Mouse (Mus musculus) small intestine, adult 2 months (tissue): Measurements from ENCODE around the gene Cct3. TPM values are rescaled to one million over a fixed set of nuclear protein-coding genes. Genes with fewer than 3 reads are reported as not detected.
A peak's percentile ranks its signal among the peaks of the same experiment; 100 is the strongest.
"Not testable (repeated sequence)": the region's sequence is repeated elsewhere in the genome, so short reads cannot be mapped to it uniquely, and the experiment has no call there.

Experiments
- H3K27ac ChIP-seq: fragments of 200-500 bp; 2 replicates; pipeline ENCODE4 v1.5.1; 2012; ENCODE audit warnings: low read depth, low read length, control low read depth, inconsistent platforms; ENCODE audit not compliant: insufficient read depth
- H3K27me3 ChIP-seq: fragments of 200-500 bp; 2 replicates; pipeline ENCODE4 v1.6.1; 2012; ENCODE audit warnings: mild to moderate bottlenecking, moderate library complexity, low read length, inconsistent platforms; ENCODE audit not compliant: control insufficient read depth, insufficient read depth
- H3K36me3 ChIP-seq: fragments of 200-500 bp; 2 replicates; pipeline ENCODE4 v1.6.1; 2012; ENCODE audit warnings: mild to moderate bottlenecking, low read length, control low read depth, inconsistent platforms; ENCODE audit not compliant: control insufficient read depth, insufficient read depth
- H3K4me1 ChIP-seq: fragments of 200-500 bp; 2 replicates; pipeline ENCODE4 v1.6.1; 2012; ENCODE audit warnings: low read length, inconsistent platforms, mixed read lengths; ENCODE audit not compliant: control insufficient read depth, insufficient read depth, insufficient read length
- H3K4me3 ChIP-seq: fragments of 200-500 bp; 2 replicates; pipeline ENCODE4 v1.5.1; 2012; ENCODE audit warnings: low read depth, mild to moderate bottlenecking, control low read depth, inconsistent platforms, low read length, moderate library complexity
- CTCF ChIP-seq: fragments of 200-500 bp; IDR thresholded peaks from 2 replicates; pipeline ENCODE4 v1.5.1; 2012; ENCODE audit warnings: low read depth, mild to moderate bottlenecking, control low read depth, inconsistent platforms, low read length, moderate library complexity, mixed read lengths; ENCODE audit not compliant: insufficient replicate concordance, insufficient read length; ENCODE audit errors: extremely low read depth
- POLR2A ChIP-seq: fragments of 200-500 bp; IDR thresholded peaks from 2 replicates; pipeline ENCODE4 v1.6.1; 2012; ENCODE audit warnings: low read depth, mild to moderate bottlenecking, control low read depth, inconsistent platforms, low read length, moderate library complexity
- WGBS: fragments of 180-500 bp; shearing (Covaris S2); methylation state at CpG from one replicate; pipeline ENCODE4 v1.1.7; 2018; 5-methylcytosine and 5-hydroxymethylcytosine counted together
- polyA plus RNA-seq: library from polyadenylated mRNA; depleted of rRNA; stranded (reverse); fragments of >200 nt; gene quantifications from 2 replicates; pipeline ENCODE4 v1.2.3, GENCODE M21; 2012

Gene Cct3
- polyA plus RNA-seq, 1 experiment: 73.9 TPM

GRCm38 (mm10) chr3:88280035-88280434 lies 16.9 kb upstream of the Cct3 start:
- WGBS: 91% methylated on average over 2 of the region's 2 CpGs
- TF ChIP-seq POLR2A (no peak), CTCF (no peak)

GRCm38 (mm10) chr3:88281141-88281916 lies 15.6 kb upstream of the Cct3 start:
- not testable (repeated sequence) for H3K27ac ChIP-seq, H3K36me3 ChIP-seq, H3K27me3 ChIP-seq, H3K4me3 ChIP-seq, H3K4me1 ChIP-seq
- WGBS: 79% methylated on average over 11 of the region's 11 CpGs

More at GRCm38 (mm10) chr3:88280035-88280434, 16.9 kb upstream of the Cct3 start:
- Histone ChIP-seq H3K4me1 (no peaks in the 10 kb centered on the region), H3K36me3 (no peaks in the 10 kb centered on the region), H3K27me3 (no peaks in the 10 kb centered on the region), H3K27ac (no peak overlapping the region), H3K4me3 (no peak overlapping the region)

GRCm38 (mm10) chr3:88284815-88285564 lies 11.9 kb upstream of the Cct3 start:
- H3K4me1 ChIP-seq, H3K27ac ChIP-seq, H3K36me3 ChIP-seq, H3K27me3 ChIP-seq, H3K4me3 ChIP-seq: not testable (repeated sequence)
- 95% methylated on average over 14 of the region's 14 CpGs for WGBS

- not testable (repeated sequence) for H3K27ac ChIP-seq, H3K36me3 ChIP-seq, H3K27me3 ChIP-seq, H3K4me3 ChIP-seq, H3K4me1 ChIP-seq
- WGBS: no CpG with 5 or more reads among the region's 2 CpGs
Measured at GRCm38 (mm10) chr3:88285565-88285895, 11.4 kb upstream of the Cct3 start.

GRCm38 (mm10) chr3:88287110-88287509 lies 9.8 kb upstream of the Cct3 start, which contains the start of gene Gm38392:
Gene Gm38392 (minus strand): TSS chr3:88287210.
- no peak for TF ChIP-seq CTCF
- no peak for TF ChIP-seq POLR2A
- Histone ChIP-seq H3K27ac (no peak within 1 kb of the TSS), H3K27me3 (no peaks in the 10 kb centered on the region), H3K4me1 (no peaks in the 10 kb centered on the region), H3K4me3 (no peak within 1 kb of the TSS), H3K36me3 (no peaks in the 10 kb centered on the region)
- WGBS: 97% methylated on average over 4 of the region's 4 CpGs

- H3K4me1 ChIP-seq, H3K36me3 ChIP-seq, H3K27me3 ChIP-seq, H3K4me3 ChIP-seq, H3K27ac ChIP-seq: not testable (repeated sequence)
- 67% methylated on average over 8 of the region's 10 CpGs for WGBS
Measured at GRCm38 (mm10) chr3:88288133-88288713, 8.7 kb upstream of the Cct3 start.

- Histone ChIP-seq H3K4me3 (no peak overlapping the region), H3K4me1 (no peaks in the 10 kb centered on the region), H3K27ac (no peak overlapping the region), H3K36me3 (no peaks in the 10 kb centered on the region), H3K27me3 (no peaks in the 10 kb centered on the region)
- peak; percentile 35; the same call in 1 of the 2 replicates for TF ChIP-seq CTCF
- TF ChIP-seq POLR2A: no peak
- 46% methylated on average over 4 of the region's 4 CpGs for WGBS
Measured at GRCm38 (mm10) chr3:88291970-88292369, 4.9 kb upstream of the Cct3 start.

GRCm38 (mm10) chr3:88295272-88295671 lies 1.6 kb upstream of the Cct3 start:
- not testable (repeated sequence) for H3K27me3 ChIP-seq, H3K36me3 ChIP-seq, H3K4me3 ChIP-seq, H3K27ac ChIP-seq, H3K4me1 ChIP-seq
- 25% methylated on average over 1 of the region's 1 CpGs for WGBS
